Mouse (Mus musculus) heart, embryonic 12.5 days (tissue): Measurements from ENCODE around the gene Dhrs11. TPM values are rescaled to one million over a fixed set of nuclear protein-coding genes. Genes with fewer than 3 reads are reported as not detected.
"Not testable (repeated sequence)": the region's sequence is repeated elsewhere in the genome, so short reads cannot be mapped to it uniquely, and the experiment has no call there.

ENCODE experiments used
- ATAC-seq: fragments of 200-750 bp; cut with Nextera tagmentation; 2 replicates; pipeline ENCODE4 v1.8.0; 2017; ENCODE audit warnings: moderate TSS enrichment, moderate library complexity; ENCODE audit not compliant: insufficient number of reproducible peaks, low FRiP score
- H3K27ac ChIP-seq: fragments of 300-500 bp; sonication (generic); 2 replicates; pipeline ENCODE4 v1.5.1; 2016; ENCODE audit warnings: mild to moderate bottlenecking, moderate library complexity; ENCODE audit not compliant: poor library complexity, severe bottlenecking
- H3K27me3 ChIP-seq: fragments of 300-500 bp; sonication (generic); replicated peaks from 2 replicates; pipeline ENCODE4 v1.6.1; 2016; ENCODE audit warnings: mild to moderate bottlenecking, moderate library complexity
- H3K36me3 ChIP-seq: fragments of 300-500 bp; sonication (generic); 2 replicates; pipeline ENCODE4 v1.6.1; 2016; ENCODE audit warnings: mild to moderate bottlenecking, moderate library complexity
- H3K4me1 ChIP-seq: fragments of 300-500 bp; sonication (generic); replicated peaks from 2 replicates; pipeline ENCODE4 v1.6.1; 2016; ENCODE audit warnings: mild to moderate bottlenecking
- H3K4me2 ChIP-seq: fragments of 300-500 bp; sonication (generic); 2 replicates; pipeline ENCODE4 v1.6.1; 2016; ENCODE audit warnings: mild to moderate bottlenecking, moderate library complexity
- H3K4me3 ChIP-seq: fragments of 300-500 bp; sonication (generic); 2 replicates; pipeline ENCODE4 v1.5.1; 2016; ENCODE audit warnings: mild to moderate bottlenecking
- H3K9ac ChIP-seq: fragments of 300-500 bp; sonication (generic); 2 replicates; pipeline ENCODE4 v1.6.1; 2016; ENCODE audit warnings: mild to moderate bottlenecking, moderate library complexity
- H3K9me3 ChIP-seq: fragments of 300-500 bp; sonication (generic); replicated peaks from 2 replicates; pipeline ENCODE4 v1.6.1; 2016; ENCODE audit warnings: mild to moderate bottlenecking, moderate library complexity
- WGBS: fragments of 180-500 bp; shearing (Covaris S2); methylation state at CpG from one replicate; pipeline ENCODE4 v1.1.7; 2016; 5-methylcytosine and 5-hydroxymethylcytosine counted together
- polyA plus RNA-seq: library from polyadenylated mRNA; unstranded; fragments of >200 nt; fragmentation: Nextera tagmentation; extraction: Ambion mirVana; gene quantifications from 2 replicates; pipeline ENCODE4 v1.2.1, GENCODE M21; 2016

Dhrs11 gene
- polyA plus RNA-seq, 1 experiment from 2014 or later: 26.8 TPM

DNA sequence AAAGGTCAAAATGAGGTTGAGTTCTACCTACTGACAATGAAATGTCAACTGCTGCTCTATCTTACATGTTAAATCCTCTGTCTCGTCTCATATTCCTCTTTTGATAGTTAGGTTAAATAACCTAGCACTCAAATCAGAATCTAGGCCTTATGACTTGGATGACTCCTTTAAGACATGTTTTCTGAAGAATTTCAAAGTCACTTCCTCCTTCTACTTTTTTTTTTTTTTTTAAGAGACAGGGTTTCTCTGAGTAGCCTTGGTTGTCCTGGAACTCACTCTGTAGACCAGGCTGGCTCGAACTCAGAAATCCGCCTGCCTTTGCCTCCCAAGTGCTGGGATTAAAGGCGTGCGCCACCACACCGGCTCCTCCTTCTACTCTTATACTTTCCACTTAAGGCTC lies 26.5 kb upstream of the Dhrs11 start:
- H3K4me1 ChIP-seq: no peaks in the 10 kb centered on the region
- no peaks in the 10 kb centered on the region for H3K27me3 ChIP-seq
- H3K27ac ChIP-seq: no peak overlapping the region
- 94% methylated on average over 6 of the region's 6 CpGs for WGBS
- no peak overlapping the region for H3K4me3 ChIP-seq
- H3K4me2 ChIP-seq: no peak overlapping the region
- ATAC-seq: no peak
- no peak overlapping the region for H3K9ac ChIP-seq
- H3K36me3 ChIP-seq: peaks cover 54% of the 10 kb centered on the region
- no peaks in the 10 kb centered on the region for H3K9me3 ChIP-seq

DNA sequence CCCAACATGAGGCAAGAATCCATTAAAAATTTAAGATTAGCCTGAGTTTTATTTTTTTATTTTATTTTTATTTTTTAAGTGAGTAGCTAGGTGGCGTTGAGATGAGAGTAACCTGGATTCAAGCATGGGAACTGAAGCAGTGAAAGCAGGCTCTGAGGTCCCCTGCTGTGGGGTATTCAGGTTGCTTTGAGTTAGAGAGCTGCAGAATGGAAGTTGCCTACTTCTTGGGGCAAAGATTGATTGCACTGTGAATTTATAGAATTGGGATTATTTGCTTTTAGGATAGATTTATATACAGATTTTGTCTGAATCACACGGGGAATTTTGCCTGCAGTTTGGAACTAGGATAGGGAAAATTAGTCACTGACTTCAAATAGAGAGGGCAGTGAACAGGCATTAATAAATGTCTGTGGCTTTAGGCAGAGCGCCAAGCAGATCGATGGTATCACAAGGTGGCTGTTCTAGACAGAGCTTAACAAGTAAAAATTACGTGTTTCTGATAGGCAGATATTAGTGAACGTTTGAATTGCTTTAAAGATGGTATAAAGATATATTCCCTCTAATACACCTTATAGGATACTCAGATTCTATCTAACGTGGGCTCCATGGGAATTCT lies 18.8 kb upstream of the Dhrs11 start:
- no peak overlapping the region for H3K27ac ChIP-seq
- no peaks in the 10 kb centered on the region for H3K4me1 ChIP-seq
- no peak overlapping the region for H3K4me3 ChIP-seq
- no peak overlapping the region for H3K9ac ChIP-seq
- no peak for ATAC-seq
- H3K9me3 ChIP-seq: no peaks in the 10 kb centered on the region
- H3K27me3 ChIP-seq: no peaks in the 10 kb centered on the region
- no peak overlapping the region for H3K4me2 ChIP-seq
- H3K36me3 ChIP-seq: peaks cover 64% of the 10 kb centered on the region
- 85% methylated on average over 7 of the region's 7 CpGs for WGBS

DNA sequence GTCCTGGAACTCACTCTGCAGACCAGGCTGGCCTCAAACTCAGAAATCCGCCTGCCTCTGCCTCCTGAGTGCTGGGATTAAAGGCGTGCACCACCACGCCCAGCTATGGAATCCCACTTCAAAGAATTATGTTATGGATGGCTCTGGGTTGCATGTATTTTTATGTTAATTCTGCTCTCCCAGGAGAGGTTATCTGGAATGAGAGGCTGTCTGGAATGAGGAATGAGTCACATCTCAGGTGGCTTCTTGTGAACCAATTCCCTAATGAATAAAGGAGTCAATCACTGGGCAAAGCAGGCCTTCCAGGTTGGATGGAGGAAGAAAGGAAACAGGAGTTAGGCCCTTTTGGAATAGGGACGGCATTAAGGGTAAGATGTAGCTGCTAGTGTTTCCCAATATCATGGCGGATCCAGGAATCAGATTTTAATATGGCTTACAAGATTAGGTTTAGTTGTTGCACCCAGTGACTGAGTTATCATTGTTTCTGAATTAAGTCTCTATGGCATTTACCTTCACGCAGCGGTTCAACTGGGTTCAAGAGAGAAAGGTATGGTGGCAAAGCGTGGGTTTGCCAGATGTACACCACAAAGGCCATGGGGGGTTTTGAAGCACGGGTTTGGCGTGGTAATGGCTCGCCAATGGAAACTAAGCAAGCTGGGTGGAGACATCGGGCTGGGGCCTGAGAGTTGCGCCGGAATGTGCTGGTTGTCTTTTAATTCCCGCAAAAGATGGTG lies 18.1 kb upstream of the Dhrs11 start:
- Histone ChIP-seq H3K4me3 (no peak overlapping the region), H3K4me2 (no peak overlapping the region), H3K4me1 (no peaks in the 10 kb centered on the region), H3K9me3 (no peaks in the 10 kb centered on the region), H3K27ac (no peak overlapping the region), H3K36me3 (peaks cover 59% of the 10 kb centered on the region), H3K27me3 (no peaks in the 10 kb centered on the region), H3K9ac (no peak overlapping the region)
- no peak for ATAC-seq
- WGBS: 93% methylated on average over 15 of the region's 15 CpGs

DNA sequence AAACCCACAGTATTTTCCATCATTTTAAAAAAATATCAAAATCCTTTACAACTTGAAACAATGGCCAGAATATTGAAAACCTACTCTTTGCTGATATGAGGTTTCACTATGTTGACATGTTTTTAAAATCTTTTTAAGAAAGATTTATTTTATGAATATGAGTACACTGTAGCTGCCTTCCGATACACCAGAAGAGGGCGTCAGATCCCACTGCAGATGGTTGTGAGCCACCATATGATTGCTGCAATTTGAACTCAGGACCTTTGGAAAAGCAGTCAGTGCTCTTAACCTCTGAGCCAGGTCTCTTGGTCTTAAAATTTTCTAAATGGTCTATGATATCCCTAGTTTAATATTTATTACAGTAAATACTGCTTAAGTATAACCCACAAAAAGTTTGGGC lies 10.5 kb upstream of the Dhrs11 start:
- Histone ChIP-seq H3K4me2 (no peak overlapping the region), H3K36me3 (peaks cover 70% of the 10 kb centered on the region), H3K4me1 (no peaks in the 10 kb centered on the region), H3K4me3 (no peak overlapping the region), H3K9ac (no peak overlapping the region), H3K27me3 (no peaks in the 10 kb centered on the region), H3K27ac (no peak overlapping the region), H3K9me3 (no peaks in the 10 kb centered on the region)
- no peak for ATAC-seq
- WGBS: 89% methylated on average over 2 of the region's 2 CpGs

DNA sequence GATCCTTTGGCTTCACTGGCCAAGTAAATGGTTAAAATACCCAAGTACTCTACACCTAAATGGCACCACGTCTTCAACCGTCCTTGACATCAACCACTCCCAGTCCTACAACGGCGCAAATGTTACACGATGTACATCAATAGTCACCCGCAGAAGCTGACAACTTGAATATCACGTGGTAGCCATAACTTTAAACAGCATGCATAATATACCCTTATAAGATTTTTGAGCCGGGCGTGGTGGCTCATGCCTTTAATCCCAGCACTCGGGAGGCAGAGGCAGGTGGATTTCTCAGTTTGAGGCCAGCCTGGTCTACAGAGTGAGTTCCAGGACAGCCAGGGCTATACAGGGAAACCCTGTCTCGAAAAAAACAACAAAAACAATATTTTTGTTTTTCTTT lies 701 bp upstream of the Dhrs11 start:
- 73% methylated on average over 11 of the region's 11 CpGs for WGBS
- not testable (repeated sequence) for ATAC-seq, H3K9me3 ChIP-seq, H3K27me3 ChIP-seq
- Histone ChIP-seq H3K9ac (peak overlapping the region; percentile 86), H3K36me3 (peaks cover 44% of the 10 kb centered on the region), H3K4me1 (peaks cover 32% of the 10 kb centered on the region), H3K27ac (peak overlapping the region; percentile 85), H3K4me3 (peak overlapping the region; percentile 89), H3K4me2 (peak overlapping the region; percentile 84)

DNA sequence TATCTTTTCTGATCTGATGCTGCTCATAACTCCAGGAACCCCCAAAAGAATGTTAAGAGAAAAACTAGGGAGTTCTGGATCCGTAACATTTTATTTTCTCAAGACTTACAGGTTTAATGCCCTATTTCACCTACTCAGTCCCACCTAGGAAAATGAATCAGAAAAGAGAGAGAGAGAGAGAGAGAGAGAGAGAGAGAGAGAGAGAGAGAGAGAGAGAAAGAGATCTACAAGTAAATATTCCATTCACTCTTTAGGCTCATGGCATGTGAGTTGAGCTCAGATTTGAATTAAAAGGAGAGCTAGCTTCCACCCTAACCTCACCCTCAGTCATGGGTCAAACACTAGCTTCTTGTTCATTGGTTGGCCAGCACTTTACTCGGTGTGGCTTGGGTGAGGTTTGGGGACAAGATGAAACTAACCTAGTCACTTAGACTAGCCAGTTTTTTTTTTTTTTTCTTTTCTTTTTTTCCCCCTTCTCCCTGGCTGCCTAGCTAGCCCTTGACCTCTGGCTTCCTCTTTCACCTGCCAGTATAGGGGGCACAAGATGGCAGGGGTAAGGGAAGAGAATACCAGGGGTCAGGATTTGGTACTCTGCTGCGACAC lies 792 bp downstream of the Dhrs11 start:
- Histone ChIP-seq H3K36me3 (peaks cover 33% of the 10 kb centered on the region), H3K9ac (peak overlapping the region; percentile 86), H3K9me3 (no peaks in the 10 kb centered on the region), H3K27ac (peak overlapping the region; percentile 85), H3K4me1 (peaks cover 47% of the 10 kb centered on the region), H3K27me3 (0 out of 2 replicates have a peak, but pooled peaks cover 4% of the 10 kb centered on the region), H3K4me3 (peak overlapping the region; percentile 89), H3K4me2 (peak overlapping the region; percentile 84)
- 42% methylated on average over 3 of the region's 3 CpGs for WGBS
- ATAC-seq: no peak

DNA sequence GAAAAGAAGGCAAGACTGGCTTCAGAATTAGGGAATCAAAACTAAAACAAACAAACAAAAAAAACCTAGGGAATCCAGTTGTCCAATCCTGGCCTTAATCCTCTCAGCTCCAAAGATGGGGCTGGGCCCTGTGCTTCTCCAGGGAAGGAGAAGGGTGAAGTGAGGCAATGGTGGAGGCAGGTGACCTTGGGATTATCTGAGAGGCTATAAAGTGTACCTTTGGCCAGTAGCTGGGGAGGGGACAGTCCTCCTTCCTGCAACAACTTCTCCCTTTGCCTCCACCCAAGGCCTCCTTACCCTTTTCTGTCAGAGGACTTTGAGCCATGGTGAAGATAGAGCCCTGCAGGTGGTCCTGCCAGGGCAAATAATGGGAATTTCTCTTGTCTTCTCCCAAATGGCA lies 1.3 kb downstream of the Dhrs11 start:
- Histone ChIP-seq H3K9me3 (no peaks in the 10 kb centered on the region), H3K4me1 (peaks cover 52% of the 10 kb centered on the region), H3K9ac (0 out of 2 replicates have a peak overlapping the region, but pooled peaks have one; percentile 8), H3K27me3 (0 out of 2 replicates have a peak, but pooled peaks cover 4% of the 10 kb centered on the region), H3K4me2 (peak overlapping the region; percentile 84), H3K36me3 (peaks cover 28% of the 10 kb centered on the region), H3K4me3 (peak overlapping the region; percentile 89), H3K27ac (no peak overlapping the region; the same call in 1 of the 2 replicates)
- ATAC-seq: no peak

DNA sequence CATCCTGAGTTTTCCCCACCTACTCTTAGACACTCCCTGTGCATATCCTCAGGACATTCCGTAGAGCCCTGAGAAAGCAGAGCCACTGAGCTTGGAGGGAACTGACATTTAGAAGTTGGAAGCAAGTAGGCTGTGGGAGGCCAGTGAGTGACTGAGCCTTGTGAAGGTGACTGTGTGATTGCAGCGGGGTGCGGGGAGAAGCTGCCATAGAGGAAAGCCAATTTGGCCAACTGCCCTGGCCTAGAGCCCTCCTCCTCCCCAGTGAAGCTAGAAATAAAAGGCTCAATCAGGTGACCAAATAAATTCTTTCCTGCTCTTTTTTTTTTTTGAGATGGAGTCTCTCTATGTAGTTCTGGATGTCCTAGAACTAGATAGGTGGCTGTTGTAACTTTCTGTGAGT lies 2.6 kb downstream of the Dhrs11 start:
- Histone ChIP-seq H3K4me1 (peaks cover 58% of the 10 kb centered on the region), H3K27me3 (peaks cover 12% of the 10 kb centered on the region), H3K4me2 (peak overlapping the region; percentile 49), H3K4me3 (peak overlapping the region; percentile 23), H3K36me3 (peaks cover 25% of the 10 kb centered on the region), H3K9ac (peak overlapping the region; percentile 24; the same call in 1 of the 2 replicates), H3K9me3 (no peaks in the 10 kb centered on the region), H3K27ac (peak overlapping the region; percentile 71)
- WGBS: 17% methylated on average over 3 of the region's 3 CpGs
- no peak for ATAC-seq

DNA sequence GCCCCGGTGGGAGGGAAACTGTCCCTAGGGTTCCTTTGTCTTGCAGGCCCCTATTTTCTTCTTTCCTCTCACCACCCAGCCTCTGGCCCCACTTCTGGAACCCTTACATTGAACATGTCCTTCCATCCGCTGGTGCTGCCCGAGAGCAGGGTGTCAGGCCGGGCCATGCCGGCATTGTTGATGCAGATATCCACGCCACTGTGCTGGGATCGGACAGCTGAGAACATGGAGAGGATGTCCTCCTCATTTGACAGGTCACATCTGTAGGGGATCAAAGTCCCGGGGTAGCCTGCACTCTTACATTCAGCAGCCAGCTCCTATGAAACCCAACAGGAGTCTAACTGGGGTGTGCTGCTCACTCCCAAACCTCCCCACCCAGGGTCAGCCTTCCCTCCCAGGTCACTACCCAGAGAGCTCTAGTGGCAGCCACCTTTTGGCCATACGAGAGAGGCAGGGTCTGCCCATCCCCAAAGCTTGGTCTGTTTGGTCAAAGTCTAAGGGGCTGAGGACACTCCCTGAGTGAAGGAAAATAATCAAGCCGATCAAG lies 3.5 kb downstream of the Dhrs11 start:
- Histone ChIP-seq H3K4me1 (peaks cover 58% of the 10 kb centered on the region), H3K9ac (no peak overlapping the region; the same call in 1 of the 2 replicates), H3K27ac (0 out of 2 replicates have a peak overlapping the region, but pooled peaks have one; percentile 71), H3K4me3 (no peak overlapping the region), H3K9me3 (no peaks in the 10 kb centered on the region), H3K36me3 (peaks cover 23% of the 10 kb centered on the region), H3K27me3 (peaks cover 18% of the 10 kb centered on the region), H3K4me2 (peak overlapping the region; percentile 49)
- no peak for ATAC-seq
- WGBS: 84% methylated on average over 10 of the region's 10 CpGs

DNA sequence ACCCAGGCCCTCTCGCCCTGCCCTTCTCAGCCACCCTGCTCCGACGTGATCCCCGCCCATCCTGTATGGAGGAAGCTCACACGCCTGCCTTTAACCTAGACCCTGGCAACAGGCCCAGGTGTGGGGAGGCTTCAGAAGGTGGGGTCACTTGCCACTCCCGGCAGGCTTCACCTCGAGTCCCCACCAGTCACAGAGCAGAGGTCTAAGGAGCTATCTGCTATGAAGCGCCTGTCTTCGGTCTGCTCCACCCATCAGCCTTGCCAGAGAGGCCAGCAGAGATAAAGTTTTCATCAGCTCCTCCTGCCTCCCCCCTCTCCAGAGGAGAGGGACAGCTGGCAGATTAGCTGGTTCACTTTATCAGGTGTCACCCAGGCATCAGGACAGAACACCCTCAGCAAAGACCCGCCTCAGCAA lies 5.3 kb downstream of the Dhrs11 start:
- Histone ChIP-seq H3K9ac (peak overlapping the region; percentile 58; the same call in 1 of the 2 replicates), H3K4me2 (peak overlapping the region; percentile 58), H3K4me3 (peak overlapping the region; percentile 25; the same call in 1 of the 2 replicates)

DNA sequence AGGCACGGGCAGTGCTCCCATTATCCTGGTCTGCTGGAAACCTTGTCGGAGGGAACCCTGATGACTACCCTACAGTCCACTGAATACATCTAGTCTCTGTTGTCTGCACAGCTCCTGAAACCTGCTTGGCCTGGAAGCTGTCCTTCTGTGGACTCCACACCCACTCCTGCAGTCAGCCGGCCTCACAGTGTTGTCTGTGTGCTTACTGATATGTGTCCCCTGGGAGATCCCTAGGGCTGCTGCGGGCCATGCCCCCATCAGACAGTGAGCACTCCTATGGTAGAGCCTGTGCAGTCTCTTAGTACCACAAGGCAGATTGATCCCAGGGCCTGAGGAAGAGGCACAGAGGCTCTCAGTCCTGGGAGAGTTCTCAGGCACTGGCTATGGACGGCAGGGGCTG lies 6.3 kb downstream of the Dhrs11 start:
- H3K36me3 ChIP-seq: peaks cover 16% of the 10 kb centered on the region; the same call in 1 of the 2 replicates
- 35% methylated on average over 5 of the region's 5 CpGs for WGBS
- no peaks in the 10 kb centered on the region for H3K9me3 ChIP-seq
- peaks cover 52% of the 10 kb centered on the region for H3K4me1 ChIP-seq
- peak overlapping the region; percentile 25; the same call in 1 of the 2 replicates for H3K4me3 ChIP-seq
- peak overlapping the region; percentile 58 for H3K4me2 ChIP-seq
- peak; percentile 33 for ATAC-seq
- H3K27ac ChIP-seq: peak overlapping the region; percentile 80
- peak overlapping the region; percentile 58; the same call in 1 of the 2 replicates for H3K9ac ChIP-seq
- peaks cover 18% of the 10 kb centered on the region for H3K27me3 ChIP-seq

More for the DNA sequence above, 5.3 kb downstream of the Dhrs11 start:
- WGBS: 9% methylated on average over 10 of the region's 10 CpGs
- peak; percentile 78 for ATAC-seq
- Histone ChIP-seq H3K4me1 (peaks cover 55% of the 10 kb centered on the region), H3K9me3 (no peaks in the 10 kb centered on the region), H3K27ac (peak overlapping the region; percentile 80), H3K36me3 (peaks cover 16% of the 10 kb centered on the region; the same call in 1 of the 2 replicates), H3K27me3 (peaks cover 18% of the 10 kb centered on the region)
